Mouse (Mus musculus): ENCODE data around the gene Tmem198b. TPM values are rescaled to one million over a fixed set of nuclear protein-coding genes. Genes with fewer than 3 reads are reported as not detected.

Tmem198b gene
- polyA plus RNA-seq, 1 experiment, result 8.2 TPM

GRCm38 (mm10) chr10:128801981-128802495, 2.1 kb downstream of the Tmem198b start:
- no peak overlapping the region for H3K4me3 ChIP-seq (ENCODE audit: control insufficient read depth, low read depth, low read length)
- H3K4me1 ChIP-seq (ENCODE audit: control insufficient read depth, insufficient read depth, low read length), result peaks cover 18% of the 10 kb centered on the region
- H3K27ac ChIP-seq (ENCODE audit: control insufficient read depth, insufficient read depth, low read depth, low read length), result no peak overlapping the region
- no peaks in the 10 kb centered on the region for H3K36me3 ChIP-seq (ENCODE audit: control insufficient read depth, insufficient read depth, low read length)
- no peaks in the 10 kb centered on the region for H3K27me3 ChIP-seq (ENCODE audit: control insufficient read depth, insufficient read depth, low read length)
- TF ChIP-seq CTCF (IDR thresholded peaks at IDR 0.05; ENCODE audit: control insufficient read depth, insufficient read depth, insufficient replicate concordance, low read depth, low read length), result no peak
- no peak for TF ChIP-seq POLR2A (IDR thresholded peaks at IDR 0.05; ENCODE audit: control insufficient read depth, low read depth, low read length)

GRCm38 (mm10) chr10:128798676-128799075, 5.5 kb downstream of the Tmem198b start:
- TF ChIP-seq CTCF (IDR thresholded peaks at IDR 0.05; ENCODE audit: control insufficient read depth, insufficient read depth, insufficient replicate concordance, low read depth, low read length) (no peak), POLR2A (IDR thresholded peaks at IDR 0.05; ENCODE audit: control insufficient read depth, low read depth, low read length) (no peak)
- Histone ChIP-seq H3K4me1 (ENCODE audit: control insufficient read depth, insufficient read depth, low read length) (peaks cover 5% of the 10 kb centered on the region), H3K27me3 (ENCODE audit: control insufficient read depth, insufficient read depth, low read length) (no peaks in the 10 kb centered on the region), H3K27ac (ENCODE audit: control insufficient read depth, insufficient read depth, low read depth, low read length) (no peak overlapping the region), H3K4me3 (ENCODE audit: control insufficient read depth, low read depth, low read length) (no peak overlapping the region), H3K36me3 (ENCODE audit: control insufficient read depth, insufficient read depth, low read length) (no peaks in the 10 kb centered on the region)

GRCm38 (mm10) chr10:128795581-128795980, 8.6 kb downstream of the Tmem198b start:
- H3K36me3 ChIP-seq (ENCODE audit: control insufficient read depth, insufficient read depth, low read length), result no peaks in the 10 kb centered on the region
- H3K27me3 ChIP-seq (ENCODE audit: control insufficient read depth, insufficient read depth, low read length), result no peaks in the 10 kb centered on the region
- no peak overlapping the region for H3K4me3 ChIP-seq (ENCODE audit: control insufficient read depth, low read depth, low read length)
- TF ChIP-seq POLR2A (IDR thresholded peaks at IDR 0.05; ENCODE audit: control insufficient read depth, low read depth, low read length), result no peak
- no peak for TF ChIP-seq CTCF (IDR thresholded peaks at IDR 0.05; ENCODE audit: control insufficient read depth, insufficient read depth, insufficient replicate concordance, low read depth, low read length)
- H3K4me1 ChIP-seq (ENCODE audit: control insufficient read depth, insufficient read depth, low read length), result no peaks in the 10 kb centered on the region; the same call in 1 of the 2 replicates
- H3K27ac ChIP-seq (ENCODE audit: control insufficient read depth, insufficient read depth, low read depth, low read length), result no peak overlapping the region

GRCm38 (mm10) chr10:128794391-128794790, 9.8 kb downstream of the Tmem198b start:
- no peaks in the 10 kb centered on the region; the same call in 1 of the 2 replicates for H3K4me1 ChIP-seq (ENCODE audit: control insufficient read depth, insufficient read depth, low read length)
- no peaks in the 10 kb centered on the region for H3K36me3 ChIP-seq (ENCODE audit: control insufficient read depth, insufficient read depth, low read length)
- no peaks in the 10 kb centered on the region for H3K27me3 ChIP-seq (ENCODE audit: control insufficient read depth, insufficient read depth, low read length)
- H3K27ac ChIP-seq (ENCODE audit: control insufficient read depth, insufficient read depth, low read depth, low read length), result no peak overlapping the region
- peak overlapping the region; percentile 9; the same call in 1 of the 2 replicates for H3K4me3 ChIP-seq (ENCODE audit: control insufficient read depth, low read depth, low read length)
- no peak for TF ChIP-seq CTCF (IDR thresholded peaks at IDR 0.05; ENCODE audit: control insufficient read depth, insufficient read depth, insufficient replicate concordance, low read depth, low read length)
- no peak for TF ChIP-seq POLR2A (IDR thresholded peaks at IDR 0.05; ENCODE audit: control insufficient read depth, low read depth, low read length)

GRCm38 (mm10) chr10:128793258-128793657, 10.9 kb downstream of the Tmem198b start:
- Histone ChIP-seq H3K27me3 (ENCODE audit: control insufficient read depth, insufficient read depth, low read length) (no peaks in the 10 kb centered on the region), H3K36me3 (ENCODE audit: control insufficient read depth, insufficient read depth, low read length) (no peaks in the 10 kb centered on the region), H3K4me3 (ENCODE audit: control insufficient read depth, low read depth, low read length) (no peak overlapping the region), H3K4me1 (ENCODE audit: control insufficient read depth, insufficient read depth, low read length) (no peaks in the 10 kb centered on the region; the same call in 1 of the 2 replicates), H3K27ac (ENCODE audit: control insufficient read depth, insufficient read depth, low read depth, low read length) (no peak overlapping the region)
- TF ChIP-seq CTCF (IDR thresholded peaks at IDR 0.05; ENCODE audit: control insufficient read depth, insufficient read depth, insufficient replicate concordance, low read depth, low read length) (no peak), POLR2A (IDR thresholded peaks at IDR 0.05; ENCODE audit: control insufficient read depth, low read depth, low read length) (no peak)

GRCm38 (mm10) chr10:128792041-128792440, 12.1 kb downstream of the Tmem198b start:
- no peaks in the 10 kb centered on the region for H3K27me3 ChIP-seq (ENCODE audit: control insufficient read depth, insufficient read depth, low read length)
- H3K36me3 ChIP-seq (ENCODE audit: control insufficient read depth, insufficient read depth, low read length), result no peaks in the 10 kb centered on the region
- no peak overlapping the region for H3K27ac ChIP-seq (ENCODE audit: control insufficient read depth, insufficient read depth, low read depth, low read length)
- no peaks in the 10 kb centered on the region; the same call in 1 of the 2 replicates for H3K4me1 ChIP-seq (ENCODE audit: control insufficient read depth, insufficient read depth, low read length)
- no peak overlapping the region for H3K4me3 ChIP-seq (ENCODE audit: control insufficient read depth, low read depth, low read length)
- no peak for TF ChIP-seq POLR2A (IDR thresholded peaks at IDR 0.05; ENCODE audit: control insufficient read depth, low read depth, low read length)
- no peak for TF ChIP-seq CTCF (IDR thresholded peaks at IDR 0.05; ENCODE audit: control insufficient read depth, insufficient read depth, insufficient replicate concordance, low read depth, low read length)

- Histone ChIP-seq H3K27ac (ENCODE audit: control insufficient read depth, insufficient read depth, low read depth, low read length) (no peak within 1 kb of the TSS), H3K4me3 (ENCODE audit: control insufficient read depth, low read depth, low read length) (no peak within 1 kb of the TSS)
These were observed 13.6 kb downstream of the Tmem198b start, which contains the start of gene Mmp19 for GRCm38 (mm10) chr10:128790398-128791124. Gene Mmp19 (plus strand): TSS chr10:128790910.

More at GRCm38 (mm10) chr10:128790398-128791124, 13.6 kb downstream of the Tmem198b start, which contains the start of gene Mmp19:
- H3K36me3 ChIP-seq (ENCODE audit: control insufficient read depth, insufficient read depth, low read length), result no peaks in the 10 kb centered on the region
- TF ChIP-seq CTCF (IDR thresholded peaks at IDR 0.05; ENCODE audit: control insufficient read depth, insufficient read depth, insufficient replicate concordance, low read depth, low read length) (no peak), POLR2A (IDR thresholded peaks at IDR 0.05; ENCODE audit: control insufficient read depth, low read depth, low read length) (no peak)
- H3K4me1 ChIP-seq (ENCODE audit: control insufficient read depth, insufficient read depth, low read length), result no peaks in the 10 kb centered on the region; the same call in 1 of the 2 replicates
- no peaks in the 10 kb centered on the region for H3K27me3 ChIP-seq (ENCODE audit: control insufficient read depth, insufficient read depth, low read length)

Measured in testis, adult 2 months (tissue).